Mouse (Mus musculus) C2C12 (cell line): Measurements from ENCODE around the gene Gm4559. TPM values are rescaled to one million over a fixed set of nuclear protein-coding genes. Genes with fewer than 3 reads are reported as not detected.
A peak's percentile ranks its signal among the peaks of the same experiment; 100 is the strongest.
"Not testable (repeated sequence)": the region's sequence is repeated elsewhere in the genome, so short reads cannot be mapped to it uniquely, and the experiment has no call there.

Source experiments
- H3K27me3 ChIP-seq: one replicate; pipeline ENCODE4 v1.6.1; 2011; ENCODE audit not compliant: control insufficient read depth, insufficient read depth, insufficient read length
- H3K36me3 ChIP-seq: one replicate; pipeline ENCODE4 v1.6.1; 2011; ENCODE audit not compliant: control insufficient read depth, insufficient read depth
- H3K4me3 ChIP-seq: one replicate; pipeline ENCODE4 v1.5.1; 2011; ENCODE audit warnings: mild to moderate bottlenecking, control low read depth; ENCODE audit not compliant: poor library complexity, insufficient read depth, severe bottlenecking
- H3K79me2 ChIP-seq: one replicate; pipeline ENCODE4 v1.6.1; 2011; ENCODE audit not compliant: control insufficient read depth, insufficient read depth
- H3K79me3 ChIP-seq: one replicate; pipeline ENCODE4 v1.6.1; 2011; ENCODE audit warnings: low read depth, control low read depth
- H3ac ChIP-seq: one replicate; pipeline ENCODE3; 2011; ENCODE audit warnings: low read depth; ENCODE audit not compliant: control insufficient read depth, insufficient read length
- CEBPB ChIP-seq: IDR thresholded peaks from one replicate; pipeline ENCODE4 v1.6.1; 2011; ENCODE audit warnings: low read depth, mild to moderate bottlenecking, control low read depth, moderate library complexity
- CTCF ChIP-seq: IDR thresholded peaks from one replicate; pipeline ENCODE4 v1.5.1; 2011; ENCODE audit not compliant: control insufficient read depth, insufficient read depth, insufficient read length
- FOSL1 ChIP-seq: IDR thresholded peaks from one replicate; pipeline ENCODE4 v1.8.0; 2011; ENCODE audit warnings: mild to moderate bottlenecking, low read length; ENCODE audit not compliant: poor library complexity, insufficient read depth, severe bottlenecking
- MAX ChIP-seq: IDR thresholded peaks from one replicate; pipeline ENCODE4 v1.6.1; 2011; ENCODE audit warnings: mild to moderate bottlenecking, control low read depth
- MYOD1 ChIP-seq: IDR thresholded peaks from one replicate; pipeline ENCODE4 v1.6.1; 2011; ENCODE audit warnings: low read depth; ENCODE audit not compliant: control insufficient read depth, insufficient read length
- MYOG ChIP-seq: IDR thresholded peaks from one replicate; pipeline ENCODE4 v1.6.1; 2011; ENCODE audit not compliant: control insufficient read depth, insufficient read length; ENCODE audit errors: extremely low read depth
- USF1 ChIP-seq: IDR thresholded peaks from one replicate; pipeline ENCODE4 v1.6.1; 2011; ENCODE audit warnings: low read depth, mild to moderate bottlenecking, control low read depth, moderate library complexity
- polyA plus RNA-seq: library from polyadenylated mRNA; unstranded; fragments of >200 nt; fragmentation: generic; extraction: Trizol; gene quantifications from one replicate; pipeline ENCODE4 v1.2.1, GENCODE M21; 2012; ENCODE audit warnings: missing spikeins

Gm4559 gene
- polyA plus RNA-seq, 1 experiment = not detected

DNA sequence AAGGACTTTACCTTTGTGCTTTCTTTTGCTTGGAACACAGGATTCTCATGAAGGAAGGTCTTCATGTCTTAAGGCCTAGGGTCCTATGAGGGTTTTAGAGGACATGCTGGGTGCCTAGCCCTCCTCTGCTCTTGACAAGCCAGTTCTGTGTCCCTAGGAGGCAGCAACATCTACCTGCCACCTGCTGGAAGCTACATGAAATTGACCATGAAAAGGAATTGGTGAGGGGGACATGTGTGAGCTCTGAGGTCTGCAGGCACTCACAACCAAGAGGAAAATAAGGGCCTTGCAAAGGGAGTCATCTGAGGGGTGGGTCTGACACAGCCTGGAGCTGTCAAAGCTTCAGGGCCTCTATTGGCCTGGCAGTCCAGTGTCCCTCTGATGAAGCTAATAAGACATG lies 21.3 kb upstream of the Gm4559 start:
- TF ChIP-seq CTCF (no peak), MYOG (no peak), USF1 (no peak), FOSL1 (no peak), CEBPB (no peak), MAX (no peak), MYOD1 (no peak)
- H3ac ChIP-seq = no peak overlapping the region
- no peaks in the 10 kb centered on the region for H3K27me3 ChIP-seq
- no peaks in the 10 kb centered on the region for H3K79me2 ChIP-seq
- no peak overlapping the region for H3K4me3 ChIP-seq
- H3K36me3 ChIP-seq = no peaks in the 10 kb centered on the region
- H3K79me3 ChIP-seq = no peaks in the 10 kb centered on the region

DNA sequence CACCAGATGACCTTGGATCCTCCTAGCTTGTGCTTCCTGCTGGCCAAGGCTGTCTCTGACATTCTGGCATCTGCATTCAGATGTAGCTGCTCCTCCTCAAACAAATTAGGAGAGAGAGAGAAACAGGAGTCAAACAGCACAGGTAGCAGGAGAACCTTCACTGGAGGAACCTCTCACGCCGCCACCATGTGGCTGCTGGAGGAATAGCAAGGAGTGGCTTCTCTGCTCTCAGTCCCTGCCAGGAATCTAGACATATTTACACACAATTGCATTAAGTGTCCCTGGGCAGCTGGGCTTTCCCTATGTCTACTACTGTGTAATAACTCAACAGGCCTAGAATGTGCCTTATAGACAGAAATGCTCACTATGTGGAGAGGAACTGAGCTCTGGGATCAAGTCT lies 19.7 kb upstream of the Gm4559 start:
- TF ChIP-seq CTCF = peak; percentile 19
- not testable (repeated sequence) for H3K79me2 ChIP-seq, H3K4me3 ChIP-seq, H3K36me3 ChIP-seq, H3ac ChIP-seq, H3K27me3 ChIP-seq, H3K79me3 ChIP-seq

GRCm38 (mm10) chr7:142285910-142286612 lies 11.9 kb upstream of the Gm4559 start:
- not testable (repeated sequence) for H3K4me3 ChIP-seq, H3K79me3 ChIP-seq, H3K27me3 ChIP-seq, H3K79me2 ChIP-seq, H3K36me3 ChIP-seq, H3ac ChIP-seq

DNA sequence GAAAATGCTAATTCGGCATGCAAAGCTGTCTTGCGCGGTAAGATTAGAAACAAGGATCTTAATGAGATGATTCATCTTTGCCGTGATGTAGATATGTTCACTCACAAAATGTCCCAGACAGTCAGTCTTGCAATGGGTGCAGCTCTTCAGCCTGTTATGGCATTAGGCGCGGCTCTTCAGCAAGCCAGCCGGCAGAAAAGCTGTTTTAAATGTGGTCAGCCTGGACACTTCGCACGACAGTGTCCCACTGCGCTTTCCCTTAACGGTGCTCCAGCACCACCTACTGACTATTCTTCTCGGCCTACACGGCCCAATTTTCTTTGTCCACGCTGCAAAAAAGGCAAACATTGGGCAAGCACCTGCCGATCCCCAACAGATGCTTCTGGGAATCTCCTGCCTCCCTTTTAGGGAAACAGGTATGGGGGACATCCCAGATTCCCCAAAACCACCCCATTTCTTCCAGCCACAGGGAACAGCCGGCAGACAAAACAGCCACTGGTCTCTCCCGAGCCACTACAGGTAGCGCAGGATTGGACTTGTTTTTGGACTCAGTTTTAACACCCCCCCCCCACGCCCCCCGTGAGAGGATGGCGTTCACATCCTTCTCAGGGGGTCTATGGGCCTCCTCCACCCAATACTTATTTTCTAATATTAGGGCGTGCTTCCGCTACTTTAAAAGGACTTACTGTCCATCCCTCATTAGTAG lies 11.1 kb upstream of the Gm4559 start:
- H3ac ChIP-seq = no peak overlapping the region
- H3K36me3 ChIP-seq = no peaks in the 10 kb centered on the region
- no peak overlapping the region for H3K4me3 ChIP-seq
- peak; percentile 6 for TF ChIP-seq CTCF
- TF ChIP-seq USF1 = no peak
- no peaks in the 10 kb centered on the region for H3K79me3 ChIP-seq
- H3K79me2 ChIP-seq = no peaks in the 10 kb centered on the region
- H3K27me3 ChIP-seq = no peaks in the 10 kb centered on the region

- Histone ChIP-seq H3K4me3 (peak overlapping the region; percentile 25), H3K79me3 (no peaks in the 10 kb centered on the region), H3K27me3 (no peaks in the 10 kb centered on the region), H3ac (peak overlapping the region; percentile 64), H3K36me3 (no peaks in the 10 kb centered on the region), H3K79me2 (no peaks in the 10 kb centered on the region)
- TF ChIP-seq MAX = no peak
- peak; percentile 29 for TF ChIP-seq CTCF
- no peak for TF ChIP-seq USF1
These were observed 10.5 kb upstream of the Gm4559 start for GRCm38 (mm10) chr7:142284615-142285080.

- Histone ChIP-seq H3K79me3 (no peaks in the 10 kb centered on the region), H3K36me3 (no peaks in the 10 kb centered on the region), H3ac (peak overlapping the region; percentile 64), H3K79me2 (no peaks in the 10 kb centered on the region), H3K27me3 (no peaks in the 10 kb centered on the region), H3K4me3 (peak overlapping the region; percentile 25)
- TF ChIP-seq MYOD1 (no peak), CTCF (no peak), MYOG (no peak), USF1 (no peak), CEBPB (no peak), FOSL1 (no peak), MAX (no peak)
These were observed 9.9 kb upstream of the Gm4559 start for GRCm38 (mm10) chr7:142284023-142284591.

DNA sequence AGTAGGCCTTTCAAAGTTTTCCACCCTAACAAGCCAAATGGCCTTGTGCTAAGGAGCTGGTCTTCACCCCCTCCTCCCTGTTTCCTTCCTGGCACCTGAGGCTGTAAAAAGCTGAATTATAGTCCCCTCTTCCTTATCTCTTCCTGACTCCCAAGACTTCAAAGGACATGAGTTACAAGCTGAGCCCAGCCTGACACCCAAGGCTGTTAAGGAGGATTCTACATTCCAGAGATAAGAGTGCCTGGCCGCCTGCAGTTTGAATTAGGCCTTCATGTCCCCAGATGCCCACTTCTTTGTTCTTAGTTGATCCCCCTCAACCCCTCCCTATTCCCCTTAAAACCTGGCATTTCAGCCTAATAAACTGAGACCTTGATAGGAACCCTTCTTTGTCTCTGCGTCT lies 8.7 kb upstream of the Gm4559 start:
- H3K27me3 ChIP-seq, H3K36me3 ChIP-seq, H3K79me3 ChIP-seq, H3ac ChIP-seq, H3K79me2 ChIP-seq, H3K4me3 ChIP-seq: not testable (repeated sequence)

GRCm38 (mm10) chr7:142279291-142279690 lies 5.1 kb upstream of the Gm4559 start:
- not testable (repeated sequence) for H3ac ChIP-seq, H3K36me3 ChIP-seq, H3K79me2 ChIP-seq, H3K79me3 ChIP-seq, H3K4me3 ChIP-seq, H3K27me3 ChIP-seq
